Mouse (Mus musculus): ENCODE measurements at regions not wholly inside any gene's neighbourhood (a gene's known extent, or its start where the extent isn't known, plus 50 kb on each side); places are given as distances from the start of the nearest gene placed in this dataset.
A peak's percentile ranks its signal among the peaks of the same experiment; 100 is the strongest.

- Histone ChIP-seq H3K27ac (ENCODE audit: low read depth, low read length) (no peak overlapping the region), H3K36me3 (ENCODE audit: control insufficient read depth, insufficient read depth, low read length) (no peaks in the 10 kb centered on the region), H3K4me1 (ENCODE audit: control insufficient read depth, insufficient read depth, low read length) (peaks cover 2% of the 10 kb centered on the region; the same call in 1 of the 2 replicates), H3K4me3 (ENCODE audit: low read depth, low read length) (no peak overlapping the region), H3K9me3 (ENCODE audit: control insufficient read depth, low read length) (no peaks in the 10 kb centered on the region), H3K4me2 (ENCODE audit: low read depth) (no peak overlapping the region), H3K9ac (ENCODE audit: low read length) (no peak overlapping the region), H3K27me3 (ENCODE audit: control insufficient read depth, insufficient read depth, low read length) (no peaks in the 10 kb centered on the region)
- ATAC-seq (ENCODE audit: insufficient read depth, low FRiP score, low TSS enrichment) (no peak), DNase-seq (ENCODE audit: low spot score) (peak; percentile 33)
- WGBS = 52% methylated on average over 11 of the region's 11 CpGs
These were observed 129.9 kb downstream of the Ets2 start for GRCm38 (mm10) chr16:95831566-95832345.

- WGBS = 89% methylated on average over 6 of the region's 6 CpGs
- Histone ChIP-seq H3K4me1 (ENCODE audit: control insufficient read depth, insufficient read depth, low read length) (peaks cover 2% of the 10 kb centered on the region), H3K4me2 (ENCODE audit: low read depth) (no peak overlapping the region), H3K36me3 (ENCODE audit: control insufficient read depth, insufficient read depth, low read length) (no peaks in the 10 kb centered on the region), H3K27ac (ENCODE audit: low read depth, low read length) (no peak overlapping the region), H3K4me3 (ENCODE audit: low read depth, low read length) (no peak overlapping the region), H3K27me3 (ENCODE audit: control insufficient read depth, insufficient read depth, low read length) (no peaks in the 10 kb centered on the region), H3K9ac (ENCODE audit: low read length) (no peak overlapping the region), H3K9me3 (ENCODE audit: control insufficient read depth, low read length) (no peaks in the 10 kb centered on the region)
- no peak for ATAC-seq (ENCODE audit: insufficient read depth, low FRiP score, low TSS enrichment)
- no peak for DNase-seq (ENCODE audit: low spot score)
These were observed 125.5 kb downstream of the Ets2 start for GRCm38 (mm10) chr16:95827402-95827737.

DNA sequence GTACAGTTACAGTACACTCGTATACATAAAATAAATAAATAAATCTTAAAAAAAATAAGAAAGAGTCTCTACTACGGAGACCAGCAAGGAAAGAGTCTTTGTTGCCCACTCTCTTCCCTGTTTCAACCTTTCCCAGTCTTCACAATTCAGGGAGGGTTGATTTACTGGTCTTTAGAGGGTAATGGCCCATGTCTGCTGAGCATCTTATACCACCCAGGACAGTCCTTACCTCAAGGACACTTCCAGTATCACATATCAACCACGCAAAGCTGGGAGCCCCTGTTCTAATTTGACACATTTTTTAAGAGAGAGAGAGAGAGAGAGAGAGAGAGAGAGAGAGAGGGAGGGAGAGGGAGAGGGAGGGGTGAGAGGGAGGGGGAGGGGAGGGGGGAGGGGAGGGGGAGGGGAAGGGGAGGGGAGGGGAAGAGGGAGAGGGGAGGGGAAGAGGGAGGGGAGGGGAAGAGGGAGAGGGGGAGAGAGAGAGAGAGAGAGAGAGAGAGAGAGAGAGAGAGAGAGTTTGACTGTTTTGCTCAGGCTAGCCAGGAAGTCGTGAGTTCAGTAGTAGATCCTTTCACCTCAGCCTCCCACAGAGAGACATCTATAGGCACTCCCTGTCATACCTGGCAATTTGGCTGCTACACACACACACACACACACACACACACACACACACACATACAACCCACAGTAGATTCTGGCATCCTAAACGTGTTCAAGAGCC lies 125.0 kb downstream of the Ets2 start:
- no peaks in the 10 kb centered on the region for H3K36me3 ChIP-seq (ENCODE audit: control insufficient read depth, insufficient read depth, low read length)
- H3K4me2 ChIP-seq (ENCODE audit: low read depth) = no peak overlapping the region
- ATAC-seq (ENCODE audit: insufficient read depth, low FRiP score, low TSS enrichment) (no peak), DNase-seq (ENCODE audit: low spot score) (no peak)
- peaks cover 2% of the 10 kb centered on the region for H3K4me1 ChIP-seq (ENCODE audit: control insufficient read depth, insufficient read depth, low read length)
- no peak overlapping the region for H3K9ac ChIP-seq (ENCODE audit: low read length)
- no peaks in the 10 kb centered on the region for H3K27me3 ChIP-seq (ENCODE audit: control insufficient read depth, insufficient read depth, low read length)
- no peak overlapping the region for H3K27ac ChIP-seq (ENCODE audit: low read depth, low read length)
- no peak overlapping the region for H3K4me3 ChIP-seq (ENCODE audit: low read depth, low read length)
- WGBS = 79% methylated on average over 5 of the region's 5 CpGs
- H3K9me3 ChIP-seq (ENCODE audit: control insufficient read depth, low read length) = no peaks in the 10 kb centered on the region

- no peak for ATAC-seq (ENCODE audit: insufficient read depth, low FRiP score, low TSS enrichment)
These were observed 123.8 kb downstream of the Ets2 start for GRCm38 (mm10) chr16:95825723-95826122.

GRCm38 (mm10) chr16:95824720-95825534 lies 123.1 kb downstream of the Ets2 start:
- no peaks in the 10 kb centered on the region for H3K27me3 ChIP-seq (ENCODE audit: control insufficient read depth, insufficient read depth, low read length)
- ATAC-seq (ENCODE audit: insufficient read depth, low FRiP score, low TSS enrichment) (peak; percentile 48; the same call in 1 of the 2 replicates), DNase-seq (ENCODE audit: low spot score) (peak; percentile 36)
- no peak overlapping the region for H3K4me2 ChIP-seq (ENCODE audit: low read depth)
- no peak overlapping the region for H3K9ac ChIP-seq (ENCODE audit: low read length)
- H3K9me3 ChIP-seq (ENCODE audit: control insufficient read depth, low read length) = no peaks in the 10 kb centered on the region
- H3K27ac ChIP-seq (ENCODE audit: low read depth, low read length) = peak overlapping the region; percentile 35; the same call in 1 of the 2 replicates
- 31% methylated on average over 7 of the region's 7 CpGs for WGBS
- no peak overlapping the region for H3K4me3 ChIP-seq (ENCODE audit: low read depth, low read length)
- H3K36me3 ChIP-seq (ENCODE audit: control insufficient read depth, insufficient read depth, low read length) = no peaks in the 10 kb centered on the region
- H3K4me1 ChIP-seq (ENCODE audit: control insufficient read depth, insufficient read depth, low read length) = peaks cover 2% of the 10 kb centered on the region; the same call in 1 of the 2 replicates

More at GRCm38 (mm10) chr16:95825723-95826122, 123.8 kb downstream of the Ets2 start:
- peaks cover 2% of the 10 kb centered on the region; the same call in 1 of the 2 replicates for H3K4me1 ChIP-seq (ENCODE audit: control insufficient read depth, insufficient read depth, low read length)
- H3K36me3 ChIP-seq (ENCODE audit: control insufficient read depth, insufficient read depth, low read length) = no peaks in the 10 kb centered on the region
- 59% methylated on average over 5 of the region's 5 CpGs for WGBS
- no peak for DNase-seq (ENCODE audit: low spot score)
- H3K27ac ChIP-seq (ENCODE audit: low read depth, low read length) = no peak overlapping the region
- H3K4me3 ChIP-seq (ENCODE audit: low read depth, low read length) = no peak overlapping the region
- H3K4me2 ChIP-seq (ENCODE audit: low read depth) = no peak overlapping the region
- H3K9me3 ChIP-seq (ENCODE audit: control insufficient read depth, low read length) = no peaks in the 10 kb centered on the region
- no peak overlapping the region for H3K9ac ChIP-seq (ENCODE audit: low read length)
- H3K27me3 ChIP-seq (ENCODE audit: control insufficient read depth, insufficient read depth, low read length) = no peaks in the 10 kb centered on the region

GRCm38 (mm10) chr16:95823803-95824202 lies 121.9 kb downstream of the Ets2 start:
- WGBS = 49% methylated on average over 6 of the region's 6 CpGs
- H3K27ac ChIP-seq (ENCODE audit: low read depth, low read length) = no peak overlapping the region
- ATAC-seq (ENCODE audit: insufficient read depth, low FRiP score, low TSS enrichment) = no peak

DNA sequence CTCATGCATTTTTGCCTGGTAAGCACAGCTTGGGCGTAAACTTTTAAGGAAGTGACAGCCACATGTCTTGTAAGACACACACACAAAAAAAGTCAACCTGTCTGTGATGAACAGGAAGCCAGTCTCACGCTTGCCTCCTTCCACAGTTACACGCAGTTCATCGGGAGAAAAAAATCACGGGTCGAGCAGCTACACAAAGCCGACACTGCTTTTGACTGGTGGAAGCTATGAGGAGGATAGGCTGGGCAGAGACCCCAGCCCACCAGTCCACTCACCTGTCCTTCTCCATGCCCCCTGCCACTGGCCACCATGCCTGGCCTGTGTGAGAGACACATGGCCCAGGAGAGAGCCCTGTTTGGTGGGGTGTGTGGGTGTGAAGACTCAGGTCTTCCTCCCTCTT lies 119.2 kb downstream of the Ets2 start:
- ATAC-seq (ENCODE audit: insufficient read depth, low FRiP score, low TSS enrichment) = no peak
- H3K9ac ChIP-seq (ENCODE audit: low read length) = no peak overlapping the region

More at GRCm38 (mm10) chr16:95823803-95824202, 121.9 kb downstream of the Ets2 start:
- H3K27me3 ChIP-seq (ENCODE audit: control insufficient read depth, insufficient read depth, low read length) = no peaks in the 10 kb centered on the region
- no peaks in the 10 kb centered on the region for H3K9me3 ChIP-seq (ENCODE audit: control insufficient read depth, low read length)
- no peaks in the 10 kb centered on the region for H3K36me3 ChIP-seq (ENCODE audit: control insufficient read depth, insufficient read depth, low read length)
- no peak for DNase-seq (ENCODE audit: low spot score)
- H3K4me3 ChIP-seq (ENCODE audit: low read depth, low read length) = no peak overlapping the region
- H3K4me1 ChIP-seq (ENCODE audit: control insufficient read depth, insufficient read depth, low read length) = peaks cover 2% of the 10 kb centered on the region; the same call in 1 of the 2 replicates
- H3K4me2 ChIP-seq (ENCODE audit: low read depth) = no peak overlapping the region
- H3K9ac ChIP-seq (ENCODE audit: low read length) = no peak overlapping the region

GRCm38 (mm10) chr16:95820606-95821005 lies 118.7 kb downstream of the Ets2 start:
- DNase-seq (ENCODE audit: low spot score) (no peak), ATAC-seq (ENCODE audit: insufficient read depth, low FRiP score, low TSS enrichment) (no peak)
- peaks cover 2% of the 10 kb centered on the region; the same call in 1 of the 2 replicates for H3K4me1 ChIP-seq (ENCODE audit: control insufficient read depth, insufficient read depth, low read length)
- H3K9me3 ChIP-seq (ENCODE audit: control insufficient read depth, low read length) = no peaks in the 10 kb centered on the region
- H3K4me2 ChIP-seq (ENCODE audit: low read depth) = no peak overlapping the region
- 89% methylated on average over 8 of the region's 8 CpGs for WGBS
- no peak overlapping the region for H3K9ac ChIP-seq (ENCODE audit: low read length)
- no peaks in the 10 kb centered on the region for H3K27me3 ChIP-seq (ENCODE audit: control insufficient read depth, insufficient read depth, low read length)
- no peak overlapping the region for H3K27ac ChIP-seq (ENCODE audit: low read depth, low read length)
- no peak overlapping the region for H3K4me3 ChIP-seq (ENCODE audit: low read depth, low read length)
- no peaks in the 10 kb centered on the region for H3K36me3 ChIP-seq (ENCODE audit: control insufficient read depth, insufficient read depth, low read length)

More for the DNA sequence above, 119.2 kb downstream of the Ets2 start:
- no peaks in the 10 kb centered on the region for H3K27me3 ChIP-seq (ENCODE audit: control insufficient read depth, insufficient read depth, low read length)
- H3K9me3 ChIP-seq (ENCODE audit: control insufficient read depth, low read length) = no peaks in the 10 kb centered on the region
- WGBS = 86% methylated on average over 7 of the region's 7 CpGs
- H3K4me3 ChIP-seq (ENCODE audit: low read depth, low read length) = no peak overlapping the region
- no peak for DNase-seq (ENCODE audit: low spot score)
- no peak overlapping the region for H3K27ac ChIP-seq (ENCODE audit: low read depth, low read length)
- H3K4me2 ChIP-seq (ENCODE audit: low read depth) = no peak overlapping the region
- H3K36me3 ChIP-seq (ENCODE audit: control insufficient read depth, insufficient read depth, low read length) = no peaks in the 10 kb centered on the region
- peaks cover 2% of the 10 kb centered on the region; the same call in 1 of the 2 replicates for H3K4me1 ChIP-seq (ENCODE audit: control insufficient read depth, insufficient read depth, low read length)
